Mouse (Mus musculus) testis, postnatal 14 days (tissue): ENCODE results near the gene Btnl9.
"Not testable (repeated sequence)": the region's sequence is repeated elsewhere in the genome, so short reads cannot be mapped to it uniquely, and the experiment has no call there.

Experiments used
- DNase-seq: peaks from one replicate; pipeline ENCODE4 v3.0.0; 2021; ENCODE audit warnings: low spot score

The Btnl9 gene

DNA sequence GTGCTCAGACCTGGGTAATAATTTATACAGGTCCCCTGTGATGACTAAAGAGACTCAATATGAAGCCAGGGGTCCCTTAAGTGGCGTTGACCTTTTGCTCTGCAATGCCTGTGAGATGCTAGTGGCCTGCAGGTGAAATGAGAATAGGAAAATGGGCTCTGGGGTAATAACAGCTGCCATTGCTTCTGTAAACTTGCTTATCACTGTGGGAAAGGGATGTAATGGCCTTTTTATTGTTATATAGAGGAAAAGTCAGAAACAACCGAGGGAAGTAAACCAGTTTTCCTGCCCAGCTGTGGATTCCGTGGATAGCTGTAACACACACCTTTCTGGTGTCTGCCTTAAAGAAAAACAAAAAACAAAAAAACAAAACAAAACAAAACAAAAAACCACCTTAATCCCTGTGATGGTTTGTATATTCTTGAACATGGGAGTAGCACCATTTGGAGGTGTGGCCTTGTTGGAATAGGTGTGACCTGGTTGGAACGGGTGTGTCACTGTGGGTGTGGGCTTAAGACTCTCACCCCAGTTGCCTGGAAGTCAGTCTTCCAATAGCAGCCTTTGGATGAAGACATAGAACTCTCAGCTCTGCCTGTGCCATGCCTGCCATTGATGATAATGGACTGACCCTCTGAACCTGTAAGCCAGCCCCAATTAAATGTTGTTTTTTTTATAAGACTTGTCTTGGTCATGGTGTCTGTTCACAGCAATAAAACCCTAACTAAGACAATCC, 10.7 kb downstream of the Btnl9 start:
- DNase-seq, result not testable (repeated sequence)

DNA sequence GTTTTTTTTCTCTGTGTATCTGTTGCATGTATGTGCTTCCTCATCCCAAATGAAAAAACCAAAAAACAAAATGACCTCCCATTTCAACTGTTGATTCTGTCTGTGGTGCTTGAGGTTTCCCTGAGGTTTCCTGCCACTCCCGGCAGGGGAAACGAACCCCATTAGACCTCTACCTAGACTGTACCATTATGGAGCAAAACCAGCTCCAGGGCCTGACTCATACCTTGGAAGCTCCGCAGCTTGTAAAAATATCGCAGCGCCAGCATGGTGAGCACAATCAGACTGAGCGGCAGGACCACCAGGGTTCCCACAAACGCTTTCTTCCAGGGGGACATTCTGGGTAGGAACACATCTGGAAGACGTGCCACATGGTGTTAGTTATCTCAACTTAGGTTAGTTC, 11.6 kb downstream of the Btnl9 start:
- DNase-seq, result no peak

DNA sequence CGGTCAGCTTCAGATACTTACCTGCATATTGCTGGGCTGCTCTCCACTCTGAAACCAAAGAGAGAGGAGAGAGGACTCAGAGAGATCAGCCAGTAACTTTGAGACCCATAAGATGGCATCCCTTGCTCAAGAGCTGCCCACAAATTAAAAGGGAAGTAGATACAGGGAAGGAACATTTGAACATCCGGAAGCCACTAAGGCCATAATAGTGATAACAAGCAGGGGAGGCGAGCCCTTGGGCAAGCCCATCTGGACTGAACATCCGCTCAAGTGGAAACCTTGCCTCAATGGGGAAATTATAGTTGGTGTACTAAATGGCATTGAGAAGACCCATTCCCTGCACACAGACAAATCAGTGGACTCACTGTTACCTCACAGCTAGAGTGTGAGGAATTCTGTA, 16.4 kb downstream of the Btnl9 start:
- DNase-seq, result no peak

DNA sequence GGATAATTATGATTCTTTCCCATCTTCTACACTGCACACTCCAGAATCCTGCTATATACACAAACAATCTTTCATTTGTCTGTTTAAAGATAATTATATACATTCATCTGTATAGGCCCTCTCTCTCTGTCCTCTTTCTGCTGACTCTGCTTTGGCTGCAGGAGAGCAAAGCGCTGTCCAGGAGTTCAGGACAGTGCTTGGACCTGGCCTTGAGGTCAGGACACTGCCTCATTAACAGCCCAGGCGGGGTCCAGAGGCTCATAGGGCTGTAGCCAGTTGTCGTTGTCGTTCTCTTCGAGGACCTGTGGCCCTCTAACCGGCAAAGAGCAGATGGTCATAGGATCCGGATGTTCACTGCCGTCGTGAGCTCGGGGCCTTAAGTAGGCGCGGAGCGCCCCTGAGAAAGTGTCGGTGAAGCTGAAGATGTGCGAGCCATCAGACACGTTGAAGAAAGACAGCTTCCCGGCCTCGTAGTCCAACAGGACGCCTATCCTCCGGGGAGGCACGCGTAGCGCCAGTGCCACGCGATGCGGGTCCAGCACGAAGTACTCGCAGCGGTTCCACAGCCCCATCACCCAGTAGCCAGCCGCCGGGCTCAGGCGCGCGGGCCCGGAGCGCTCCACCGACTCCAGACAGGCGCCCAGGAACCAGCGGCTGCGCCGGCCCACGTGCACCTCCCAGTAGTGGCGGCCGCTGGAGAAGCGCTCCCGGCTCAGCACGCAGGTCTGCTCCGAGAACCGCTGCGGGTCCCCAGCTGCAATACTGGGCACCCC, 17.9 kb downstream of the Btnl9 start:
- peak; percentile 22 for DNase-seq

DNA sequence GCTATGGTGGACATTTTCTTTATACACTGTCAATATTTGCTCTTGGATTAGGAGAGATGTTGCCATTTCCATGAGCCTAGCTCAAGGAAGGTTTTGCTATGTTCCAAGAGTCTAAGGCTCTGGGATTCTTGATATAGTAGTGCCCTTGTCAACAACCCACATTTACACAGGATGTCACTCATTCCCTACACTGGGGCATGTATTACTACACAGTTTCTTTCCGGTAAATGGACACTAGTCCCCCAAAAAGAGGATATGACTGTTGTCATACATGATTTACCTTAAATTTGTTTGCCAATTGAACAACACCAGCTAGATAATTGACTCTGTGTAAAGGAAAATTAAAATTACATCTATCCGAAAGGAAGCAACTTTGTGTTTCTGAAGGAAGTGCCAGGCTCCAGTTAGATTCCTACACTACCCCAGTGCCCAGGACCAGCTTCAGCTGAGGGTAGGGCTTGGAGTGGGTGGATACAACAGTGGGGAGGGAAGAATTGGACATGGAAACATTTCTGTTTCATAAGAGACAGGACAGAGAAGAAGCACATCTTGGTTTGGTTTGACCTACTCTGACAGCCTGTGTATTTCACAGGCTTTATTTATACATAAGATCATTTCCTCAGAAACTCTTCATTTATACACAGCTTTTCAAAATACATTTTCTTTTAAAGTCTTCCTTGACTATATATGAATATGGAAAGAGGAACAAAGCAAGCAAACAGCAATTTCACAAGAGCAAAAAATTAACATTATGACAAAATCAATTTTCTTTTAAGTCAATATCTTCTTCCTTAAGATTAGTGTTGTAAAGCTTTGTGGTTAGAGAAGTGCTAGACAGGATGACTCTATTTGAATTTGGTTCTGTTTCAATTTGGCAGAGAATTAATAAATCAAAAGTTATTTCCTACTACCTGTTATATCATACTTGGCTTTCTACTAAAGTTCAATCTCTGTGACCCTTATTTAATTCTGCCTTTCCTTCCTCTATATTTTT, 29.8 kb downstream of the Btnl9 start:
- DNase-seq, result no peak

DNA sequence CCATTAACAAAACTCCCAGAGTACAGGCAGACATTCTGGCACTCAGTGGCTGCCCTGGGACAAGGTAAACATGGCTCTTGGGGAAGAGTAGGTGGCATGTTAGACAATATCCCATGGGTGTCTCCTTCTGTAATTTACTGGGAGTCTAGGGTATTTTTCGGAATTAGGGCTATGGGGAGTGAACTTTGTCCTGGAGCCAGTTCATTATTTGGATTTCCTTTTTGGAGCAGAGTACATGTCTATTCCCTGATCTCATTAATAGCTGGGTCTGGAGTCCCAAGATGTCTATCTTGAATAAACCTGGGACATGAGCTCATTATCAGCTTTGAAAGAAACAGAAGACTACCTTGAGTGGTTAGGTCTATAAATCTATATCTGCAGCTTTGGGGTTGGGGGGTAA, 32.9 kb downstream of the Btnl9 start, which contains the start of gene Olfr1394:
Gene Olfr1394 (plus strand): TSS at position 301 of the 400 bp plus-strand sequence.
- DNase-seq, result no peak

DNA sequence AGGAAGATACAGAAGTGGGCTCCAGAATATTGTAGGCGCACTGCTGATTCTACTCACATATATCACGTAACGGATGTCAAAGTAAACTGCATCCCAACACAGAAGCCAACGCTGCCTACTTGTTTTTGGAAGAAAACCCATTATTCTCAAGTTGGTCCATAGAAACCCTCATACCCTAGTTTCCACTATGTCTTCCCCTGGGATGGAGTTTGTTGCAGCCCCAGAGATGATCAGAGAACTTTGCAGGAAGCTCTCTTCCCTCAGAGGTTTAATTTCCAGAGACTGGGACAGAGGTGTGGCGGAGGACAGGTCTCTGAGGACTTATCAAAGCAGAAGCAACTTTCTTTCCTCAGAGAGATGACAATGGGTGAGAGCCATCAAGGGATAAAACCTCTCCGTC, 45.0 kb downstream of the Btnl9 start, which contains the start of gene Olfr1395:
Gene Olfr1395 (plus strand): TSS at position 301 of the 400 bp plus-strand sequence.
- DNase-seq, result no peak

DNA sequence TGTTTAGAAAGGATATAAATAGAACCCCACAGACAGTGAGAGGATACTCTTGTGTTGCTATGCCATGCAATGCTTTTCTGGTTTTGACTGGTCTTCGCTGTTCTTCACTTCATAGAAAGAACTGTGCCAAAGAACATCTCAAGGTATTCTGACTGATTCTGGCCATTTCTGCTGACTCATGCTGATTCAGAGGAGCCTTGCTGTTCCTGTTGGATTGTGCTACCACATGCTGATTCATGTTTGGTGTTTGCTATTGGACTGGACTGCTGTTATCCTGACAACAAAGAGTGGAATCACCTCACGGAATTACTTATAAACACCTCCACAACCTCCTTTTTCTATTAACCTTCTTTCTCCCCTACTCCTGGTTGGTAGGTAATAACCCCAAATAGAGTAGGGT, 62.8 kb downstream of the Btnl9 start:
- DNase-seq, result no peak

DNA sequence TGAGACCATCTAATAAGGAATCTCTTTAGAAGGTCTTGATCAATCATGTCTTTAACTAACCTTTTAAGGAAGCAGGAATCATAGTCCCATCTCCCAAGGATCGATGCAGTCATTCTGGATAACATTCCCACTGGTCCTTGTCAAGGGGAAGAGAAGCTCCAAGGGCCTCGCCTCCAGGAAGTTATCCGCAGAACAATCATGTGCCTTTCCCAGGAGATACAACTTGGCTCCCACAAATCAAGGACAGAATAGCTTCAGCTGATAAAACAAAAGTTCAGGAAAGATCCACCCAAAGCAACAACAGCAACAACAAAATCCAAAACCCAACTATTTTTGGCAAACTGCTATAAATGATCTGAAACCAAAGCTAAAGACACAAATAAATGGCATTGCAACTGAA, 67.3 kb downstream of the Btnl9 start:
- no peak for DNase-seq
